Mouse (Mus musculus) spleen, adult 2 months (tissue): ENCODE data around the gene Vmn1r231.

Experiments used
- CTCF ChIP-seq: fragments of 200-500 bp; IDR thresholded peaks from 2 replicates; pipeline ENCODE4 v1.5.1; 2011; ENCODE audit warnings: mild to moderate bottlenecking, inconsistent platforms; ENCODE audit not compliant: insufficient read depth, insufficient read length, insufficient replicate concordance; ENCODE audit errors: extremely low read depth
- POLR2A ChIP-seq: fragments of 200-500 bp; IDR thresholded peaks from 2 replicates; pipeline ENCODE4 v1.6.1; 2011; ENCODE audit warnings: low read depth, low read length, inconsistent platforms

DNA sequence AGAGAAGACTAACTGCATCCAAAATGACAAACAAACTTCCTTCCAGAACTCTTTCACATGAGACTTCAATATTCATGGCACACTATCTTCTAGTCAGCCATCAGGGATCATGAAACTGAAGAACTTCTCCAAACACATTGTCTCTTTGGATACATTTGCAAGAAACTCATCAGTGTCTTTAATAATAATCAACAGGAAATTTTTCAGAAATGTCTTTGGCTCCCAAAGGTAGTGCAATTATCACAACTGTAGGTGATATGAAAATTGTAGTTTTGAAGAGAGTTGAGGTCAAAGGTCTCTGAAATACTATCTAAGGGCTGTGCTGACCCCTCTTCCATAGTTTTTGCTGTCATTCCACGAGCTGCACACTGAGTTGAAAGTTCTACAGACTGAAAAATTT lies 64.7 kb downstream of the Vmn1r231 start, which contains the start of gene Vmn1r230:
- TF ChIP-seq CTCF = no peak
- no peak for TF ChIP-seq POLR2A
